Mouse (Mus musculus) cerebellum, postnatal 36 days (tissue): ENCODE data around the gene Papss1.

ENCODE experiments used
- DNase-seq, 2 experiments: peaks; one replicate each; pipeline ENCODE4 v3.0.0; 2021 to 2022; ENCODE audit warnings: mixed read lengths in 2 of 2

Papss1 gene

DNA sequence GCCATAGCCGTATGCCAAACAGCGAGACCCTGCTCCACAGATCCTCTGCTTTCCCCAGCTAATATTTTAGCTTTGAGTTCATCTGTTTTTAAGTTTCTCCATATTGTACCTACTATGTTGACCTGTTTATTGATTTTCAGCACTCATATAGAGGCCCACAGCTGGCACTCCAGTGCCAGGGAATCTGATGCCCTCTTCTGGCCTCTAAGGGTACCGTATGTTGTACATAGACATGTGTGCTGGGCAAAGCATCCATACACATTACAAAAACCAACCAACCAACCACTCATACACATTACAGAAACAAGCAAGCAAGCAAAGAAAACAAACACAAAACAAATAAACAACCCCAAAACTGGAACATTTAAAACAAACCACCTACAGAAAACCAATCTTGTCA, 22.2 kb downstream of the Papss1 start:
- no peak for DNase-seq

DNA sequence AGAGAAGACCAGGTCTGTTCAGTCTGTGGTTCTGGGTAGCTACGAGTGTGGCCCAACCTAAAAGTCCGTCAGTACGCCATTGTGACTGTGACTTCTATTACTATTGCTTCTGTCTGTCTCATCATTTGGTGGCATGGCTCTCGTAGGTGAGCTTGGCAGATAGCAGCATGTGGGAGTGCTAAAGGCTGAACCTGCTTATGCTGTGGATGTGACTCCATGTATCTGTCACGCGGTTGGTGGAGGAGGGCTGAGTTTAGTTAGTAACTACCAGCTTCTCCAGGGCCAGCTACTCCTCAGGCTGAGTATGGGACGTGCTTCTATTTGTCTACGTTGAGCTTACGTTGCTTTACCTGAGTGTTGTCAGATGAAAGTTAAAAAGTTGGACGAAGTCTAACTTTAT, 23.4 kb downstream of the Papss1 start:
- no peak for DNase-seq

DNA sequence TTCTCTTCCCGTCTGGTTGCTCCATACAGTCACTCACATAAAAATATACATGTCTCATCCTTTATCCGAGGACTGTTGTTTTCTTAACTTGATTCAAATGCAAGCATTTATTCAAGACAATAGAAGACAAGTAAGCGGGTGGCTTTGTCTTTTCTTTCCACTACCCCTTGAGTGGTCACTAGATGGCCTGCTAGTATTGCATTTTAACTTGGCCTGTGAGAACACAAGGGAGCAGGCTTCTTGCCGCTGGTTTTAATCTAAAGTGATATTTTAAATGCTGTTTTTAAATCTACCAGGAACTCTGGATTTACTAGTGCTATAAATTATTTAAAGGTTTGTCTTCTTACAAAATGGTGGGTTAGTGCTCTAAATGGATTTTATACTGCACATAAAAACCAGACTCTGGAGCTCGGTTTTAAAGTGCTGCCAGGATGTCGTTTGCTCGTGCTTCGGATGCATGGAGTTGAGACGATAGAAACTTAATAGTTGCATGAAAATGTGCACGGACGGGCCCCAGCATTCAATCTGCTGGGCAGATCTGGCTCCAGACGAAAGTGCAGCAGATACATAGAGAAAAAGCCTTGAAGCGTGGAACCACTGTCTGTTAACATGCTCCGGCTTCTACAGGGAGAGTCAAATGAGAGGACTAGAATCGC, 28.7 kb downstream of the Papss1 start:
- no peak for DNase-seq

DNA sequence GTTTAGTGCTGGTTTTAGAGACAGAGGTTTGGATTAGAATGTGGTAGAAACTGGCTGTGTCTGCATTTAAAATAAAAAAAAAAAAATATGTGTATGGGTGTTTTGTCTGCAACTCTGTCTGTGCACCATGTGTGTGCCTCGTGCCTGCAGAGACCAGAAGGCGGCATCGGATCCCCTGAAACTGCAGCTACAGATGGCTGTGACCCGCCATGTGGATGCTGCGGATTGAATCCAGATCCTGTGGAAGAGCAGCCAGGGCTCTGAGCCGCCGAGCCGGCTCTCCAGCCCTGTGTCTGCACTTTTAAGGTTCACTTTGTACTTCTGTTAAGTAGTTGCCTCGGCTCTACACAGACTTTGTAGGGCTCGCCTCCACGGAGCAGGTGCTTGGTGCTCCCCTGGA, 29.8 kb downstream of the Papss1 start:
- peak in 1 of 2 experiments; percentile 15 for DNase-seq

DNA sequence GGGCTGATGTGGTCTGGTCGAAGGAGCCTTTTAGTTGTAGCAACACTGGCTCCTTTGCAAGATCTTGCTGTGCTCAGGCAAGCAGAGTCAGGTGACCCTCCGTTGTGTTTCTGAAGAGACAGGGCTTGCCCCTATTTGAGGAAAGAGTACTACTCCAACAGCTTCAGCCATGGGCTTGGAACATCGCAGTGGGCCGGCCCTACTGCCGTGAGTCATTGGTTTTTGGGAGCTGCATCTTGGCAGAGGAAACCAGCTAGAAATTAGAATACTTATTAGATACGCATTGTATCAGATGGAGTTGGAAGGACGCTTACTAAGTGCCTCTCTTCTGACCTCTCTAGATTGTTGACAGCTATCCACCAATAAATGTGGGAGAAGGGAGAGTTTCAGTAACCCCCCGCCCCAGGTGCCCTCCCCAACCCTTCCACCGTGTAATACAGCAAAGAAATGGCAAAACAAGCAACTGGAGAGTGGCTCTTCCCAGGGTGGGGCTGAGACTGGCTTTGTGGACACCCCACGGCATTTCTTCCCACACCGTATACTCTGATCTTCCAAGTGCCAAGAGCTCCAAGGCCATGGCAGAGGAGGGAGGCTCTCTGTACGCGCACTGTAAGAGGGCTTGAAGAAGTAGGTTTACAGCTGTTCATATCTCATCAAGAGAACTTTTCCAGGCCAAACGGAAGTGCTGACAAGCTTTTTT, 31.1 kb downstream of the Papss1 start:
- DNase-seq, result no peak

DNA sequence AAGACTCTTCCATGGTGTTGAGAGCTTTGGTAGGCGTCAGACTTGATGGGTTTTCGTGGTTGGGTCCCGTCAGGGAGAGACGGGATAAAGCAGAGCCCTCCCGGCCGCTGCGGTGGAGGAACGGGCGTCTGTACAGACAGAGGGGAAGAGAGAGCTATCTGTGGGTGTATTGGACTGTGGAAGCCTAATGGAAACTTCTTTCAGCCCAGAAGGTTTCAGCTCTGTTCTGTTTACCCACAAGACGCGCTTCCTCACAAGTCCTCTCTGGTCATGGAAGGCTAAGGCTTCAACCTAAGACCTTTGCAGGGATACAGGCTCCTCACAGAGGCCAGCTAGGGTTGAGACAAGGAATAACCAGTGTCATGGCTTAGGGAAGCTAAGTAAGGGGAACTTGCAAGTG, 36.2 kb downstream of the Papss1 start:
- no peak for DNase-seq

DNA sequence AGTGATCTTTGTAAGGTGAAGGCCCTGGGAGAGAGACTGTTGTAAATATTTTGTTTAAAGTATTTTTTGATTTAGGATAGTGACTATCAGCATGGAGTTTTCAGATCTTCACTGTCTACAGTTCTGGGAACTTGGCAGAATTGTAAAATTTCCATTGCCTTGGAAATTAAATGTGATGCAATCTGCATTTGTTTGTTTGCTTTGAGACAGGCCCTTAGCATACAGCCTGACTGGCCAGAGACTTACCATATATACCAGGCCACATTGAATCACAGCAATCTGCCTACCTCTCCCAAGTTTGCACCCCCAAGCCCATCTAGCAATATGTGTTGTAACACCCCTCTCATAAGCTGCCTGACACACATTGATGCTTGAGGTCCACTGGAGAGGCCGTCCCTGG, 36.8 kb downstream of the Papss1 start:
- DNase-seq, result no peak

DNA sequence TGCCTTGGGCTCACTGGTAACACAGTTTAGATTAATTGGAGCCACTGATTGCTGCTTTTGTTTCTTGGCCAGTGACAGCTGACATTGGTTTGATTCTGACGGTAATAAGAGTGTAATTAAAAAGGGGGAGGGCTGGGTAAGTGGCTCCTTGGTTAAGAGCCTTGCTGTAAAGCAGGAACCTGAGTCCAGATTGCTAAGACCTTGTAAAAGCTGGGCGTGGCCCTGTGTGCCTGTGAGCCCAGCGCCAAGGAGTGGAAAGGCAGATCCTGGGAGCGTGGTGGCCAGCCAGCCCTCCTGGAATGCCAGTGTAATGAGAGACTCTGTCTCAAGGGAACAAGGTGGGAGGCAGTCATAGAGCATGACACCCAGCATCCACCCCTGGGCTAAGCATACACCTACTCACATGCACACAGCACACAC, 38.4 kb downstream of the Papss1 start:
- DNase-seq, result no peak

DNA sequence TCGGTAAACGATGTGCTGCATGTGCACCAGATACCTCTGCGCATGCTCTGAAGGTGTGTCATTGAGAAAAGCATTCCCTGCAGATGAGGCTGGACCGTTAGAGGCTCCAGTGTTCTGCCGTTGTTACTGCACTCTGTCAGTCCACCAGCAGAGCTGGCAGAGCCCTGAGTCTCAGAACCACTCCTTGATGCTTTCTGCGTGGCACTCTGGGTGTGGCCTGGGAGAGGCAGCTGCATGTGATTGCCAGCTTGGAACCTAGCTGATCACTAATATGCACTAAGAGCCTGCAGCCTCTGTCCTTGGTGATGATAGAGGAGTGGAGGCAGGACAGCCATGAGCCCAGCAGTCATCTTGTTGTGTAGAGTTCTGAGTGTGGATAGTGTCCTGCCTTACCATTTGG, 43.5 kb downstream of the Papss1 start:
- DNase-seq, result no peak

DNA sequence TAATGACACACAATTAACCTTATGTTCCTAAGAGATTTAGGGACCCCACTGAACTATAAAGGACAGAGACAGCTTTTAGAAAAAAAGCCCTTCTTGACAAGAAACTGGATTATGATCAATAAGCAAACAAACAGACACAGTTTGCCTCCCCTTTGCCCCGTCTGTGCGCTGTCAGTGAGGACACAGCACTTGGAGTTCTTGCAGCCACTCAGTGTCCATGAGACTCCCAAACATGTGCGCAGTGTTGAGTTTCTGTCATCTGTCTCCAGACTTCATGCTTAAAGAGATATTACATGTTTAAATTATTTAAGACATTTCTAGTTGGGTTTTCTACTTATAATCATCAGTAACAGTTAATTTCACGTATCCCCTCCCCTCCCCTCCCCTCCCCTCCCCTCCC, 45.1 kb downstream of the Papss1 start:
- no peak for DNase-seq

DNA sequence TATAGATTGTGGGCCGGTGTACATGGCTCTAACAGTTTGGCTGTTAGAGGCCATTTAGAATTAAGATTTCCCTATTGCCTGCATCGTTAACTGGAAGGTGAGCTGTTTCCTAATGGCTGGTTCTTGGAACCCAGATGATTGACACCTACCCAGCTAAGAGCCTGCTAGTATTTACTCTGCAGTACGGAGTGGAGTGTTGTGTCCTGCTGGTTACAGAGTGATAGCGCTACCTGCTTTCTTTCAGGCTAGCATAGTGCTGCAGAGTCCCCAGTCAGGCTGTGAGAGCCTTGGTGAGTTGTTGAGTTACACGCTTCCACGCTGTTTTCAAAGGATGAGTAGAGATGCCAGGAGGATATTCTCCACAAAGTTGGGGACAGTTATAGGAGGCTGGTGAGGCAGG, 46.0 kb downstream of the Papss1 start:
- DNase-seq, result no peak

DNA sequence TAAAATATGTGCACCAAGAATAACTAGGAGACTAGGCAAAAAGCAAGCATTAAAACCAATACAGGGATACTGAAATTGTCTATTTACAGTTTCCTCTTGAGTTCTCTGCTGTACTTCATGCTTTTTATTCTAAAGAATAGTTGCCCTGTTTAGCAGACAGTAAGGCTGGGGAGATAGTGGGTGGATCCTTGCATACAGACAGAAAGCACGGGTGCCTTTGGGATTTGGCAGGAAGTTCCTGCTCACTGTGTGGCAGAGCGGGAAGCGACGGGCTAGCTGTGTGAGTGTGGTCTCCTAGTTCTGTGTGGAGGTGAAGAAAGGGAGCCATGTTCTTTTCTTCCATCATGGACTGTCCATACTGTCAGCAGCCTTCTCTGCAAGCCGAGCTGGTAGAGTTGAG, 48.3 kb downstream of the Papss1 start:
- no peak for DNase-seq

DNA sequence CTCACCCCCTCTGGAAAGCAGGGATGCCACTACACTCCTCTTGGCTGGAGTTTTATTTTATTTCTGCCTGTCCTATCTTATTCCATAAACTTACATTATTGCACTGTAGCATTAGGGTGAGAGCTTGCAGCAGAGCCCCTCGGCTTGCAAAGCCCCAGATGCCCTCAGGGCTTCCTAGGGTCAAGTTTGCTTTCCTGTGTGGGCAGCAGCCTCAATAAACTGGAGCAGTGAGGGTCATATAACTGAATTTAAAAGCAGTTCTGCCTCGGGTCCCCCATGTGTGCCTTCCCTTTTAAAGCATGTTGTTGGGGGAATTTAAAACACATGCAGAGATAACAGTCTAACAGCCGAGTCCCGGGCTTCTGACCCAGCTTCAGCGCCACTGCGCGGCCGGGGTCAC, 49.5 kb downstream of the Papss1 start:
- DNase-seq, result no peak

DNA sequence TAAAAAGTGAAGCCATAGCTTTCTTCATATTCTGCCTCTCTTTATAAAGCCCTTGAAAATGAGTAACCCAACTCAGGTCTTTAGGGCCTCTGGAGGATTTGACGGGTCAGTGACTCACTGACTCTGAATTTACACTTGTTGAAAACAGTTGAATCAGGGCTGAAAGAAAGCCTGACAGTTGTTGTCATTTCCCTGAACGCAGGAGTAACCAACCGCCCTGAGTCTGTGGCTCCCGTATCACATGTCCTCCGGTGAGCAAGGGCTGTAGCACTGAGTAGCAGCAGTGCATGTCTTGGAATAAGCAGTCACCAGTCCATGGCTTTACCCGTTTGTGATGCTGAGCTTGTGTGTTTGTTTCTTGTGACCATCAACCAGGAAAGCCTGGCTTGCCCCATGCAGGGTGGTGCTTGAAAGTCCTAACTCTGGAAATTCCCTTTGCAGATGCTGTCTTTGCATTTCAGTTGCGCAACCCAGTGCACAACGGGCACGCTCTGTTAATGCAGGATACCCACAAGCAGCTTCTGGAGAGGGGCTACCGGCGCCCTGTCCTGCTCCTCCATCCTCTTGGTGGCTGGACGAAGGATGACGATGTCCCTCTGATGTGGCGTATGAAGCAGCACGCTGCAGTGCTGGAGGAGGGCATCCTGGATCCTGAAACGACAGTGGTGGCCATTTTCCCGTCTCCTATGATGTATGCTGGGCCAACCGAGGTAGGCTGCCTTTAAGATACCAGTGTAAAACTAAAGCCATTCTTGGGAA, 54.2 kb downstream of the Papss1 start:
- DNase-seq, result no peak

DNA sequence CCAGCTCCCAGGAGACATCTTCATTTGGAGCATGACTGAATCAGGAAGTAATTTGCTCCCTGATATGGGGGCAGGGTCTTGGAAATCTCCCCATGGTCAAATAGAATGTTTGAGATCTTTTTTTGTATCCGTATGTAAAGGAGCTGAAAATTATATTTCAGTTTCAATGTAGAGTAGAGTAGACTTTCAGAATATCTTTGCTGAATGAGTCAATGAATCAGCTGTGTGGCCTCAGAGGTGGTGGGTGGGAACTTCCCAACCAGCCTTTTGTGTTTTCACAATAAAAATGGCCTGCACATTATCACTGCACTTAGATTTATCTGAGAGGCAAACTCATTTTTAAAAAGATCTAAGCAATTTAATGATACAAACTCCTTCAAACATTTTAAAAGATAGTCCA, 58.6 kb downstream of the Papss1 start:
- no peak for DNase-seq

DNA sequence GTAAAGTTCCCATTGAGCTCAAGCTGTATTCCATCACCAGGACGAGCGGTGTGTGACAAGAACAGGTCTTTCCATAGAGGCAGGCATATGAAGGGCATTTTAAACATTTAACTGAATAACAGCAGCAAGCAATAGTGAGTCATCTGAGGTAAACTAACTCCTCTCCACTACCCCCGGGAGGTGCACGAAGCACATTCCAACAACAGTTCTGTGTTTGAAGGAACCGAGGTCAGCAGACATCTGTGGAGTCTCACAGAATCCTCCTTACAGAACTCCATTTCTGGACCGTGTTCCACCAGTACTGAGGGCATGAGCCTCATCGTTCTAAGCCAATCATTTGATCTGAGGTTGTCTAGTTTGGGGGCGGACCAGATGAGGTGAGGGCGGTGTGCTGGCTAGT, 59.5 kb downstream of the Papss1 start:
- no peak for DNase-seq

DNA sequence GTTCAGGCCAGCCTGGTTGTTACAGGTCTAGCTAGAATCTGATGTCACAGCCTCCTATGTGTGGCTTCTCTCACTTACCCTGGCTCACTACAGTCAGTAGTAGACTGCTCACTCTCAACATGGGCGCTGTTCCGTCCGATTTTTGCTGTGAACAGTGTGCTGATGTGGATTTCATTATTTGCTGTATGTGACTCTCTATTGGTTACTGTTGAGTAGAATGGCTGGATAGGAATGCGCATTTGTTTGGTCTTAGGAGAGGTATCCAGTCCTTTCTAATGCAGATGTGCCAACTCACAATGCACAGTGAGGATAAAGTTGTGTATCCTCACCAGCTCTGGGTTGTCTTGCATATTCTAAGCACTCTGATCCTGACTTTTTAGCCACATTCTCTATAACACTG, 62.9 kb downstream of the Papss1 start:
- DNase-seq, result no peak

DNA sequence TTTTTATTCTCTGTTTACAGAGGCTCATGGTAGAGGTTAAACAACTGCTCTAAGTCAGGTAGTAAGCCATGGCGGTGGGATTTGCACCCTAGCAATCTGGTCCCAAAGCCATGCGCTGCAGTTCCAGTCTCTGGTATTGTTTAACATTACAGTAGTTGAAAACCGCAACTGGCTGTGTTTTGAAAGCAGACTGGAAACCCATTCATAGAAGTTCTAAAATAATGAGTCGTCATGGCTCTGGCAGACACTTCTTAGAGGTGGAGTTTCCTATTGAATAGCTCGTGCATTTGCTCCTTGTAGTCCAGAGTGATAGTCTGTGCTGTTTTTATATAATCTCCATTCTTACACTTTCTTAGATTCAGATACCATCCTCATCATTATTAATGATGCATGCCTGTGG, 63.7 kb downstream of the Papss1 start:
- no peak for DNase-seq

DNA sequence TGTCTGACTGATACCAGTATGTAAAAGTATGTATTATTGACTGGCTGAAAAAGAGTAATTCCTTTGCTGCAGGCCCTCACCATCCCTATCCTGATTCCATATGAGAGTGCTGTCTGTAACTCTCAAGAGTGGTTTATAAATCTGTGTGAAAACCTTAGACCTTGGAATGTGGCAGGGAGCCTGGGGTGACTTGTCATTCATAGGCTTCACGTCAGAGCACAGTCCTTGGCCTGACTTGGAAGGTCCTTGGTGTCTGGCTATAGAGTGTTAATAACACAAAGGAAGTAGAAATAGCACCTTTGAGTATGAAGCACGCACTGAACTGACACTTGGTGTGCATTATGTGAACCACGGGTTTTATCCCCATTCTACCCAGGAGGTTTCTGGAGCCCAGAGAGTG, 64.4 kb downstream of the Papss1 start:
- DNase-seq, result no peak

DNA sequence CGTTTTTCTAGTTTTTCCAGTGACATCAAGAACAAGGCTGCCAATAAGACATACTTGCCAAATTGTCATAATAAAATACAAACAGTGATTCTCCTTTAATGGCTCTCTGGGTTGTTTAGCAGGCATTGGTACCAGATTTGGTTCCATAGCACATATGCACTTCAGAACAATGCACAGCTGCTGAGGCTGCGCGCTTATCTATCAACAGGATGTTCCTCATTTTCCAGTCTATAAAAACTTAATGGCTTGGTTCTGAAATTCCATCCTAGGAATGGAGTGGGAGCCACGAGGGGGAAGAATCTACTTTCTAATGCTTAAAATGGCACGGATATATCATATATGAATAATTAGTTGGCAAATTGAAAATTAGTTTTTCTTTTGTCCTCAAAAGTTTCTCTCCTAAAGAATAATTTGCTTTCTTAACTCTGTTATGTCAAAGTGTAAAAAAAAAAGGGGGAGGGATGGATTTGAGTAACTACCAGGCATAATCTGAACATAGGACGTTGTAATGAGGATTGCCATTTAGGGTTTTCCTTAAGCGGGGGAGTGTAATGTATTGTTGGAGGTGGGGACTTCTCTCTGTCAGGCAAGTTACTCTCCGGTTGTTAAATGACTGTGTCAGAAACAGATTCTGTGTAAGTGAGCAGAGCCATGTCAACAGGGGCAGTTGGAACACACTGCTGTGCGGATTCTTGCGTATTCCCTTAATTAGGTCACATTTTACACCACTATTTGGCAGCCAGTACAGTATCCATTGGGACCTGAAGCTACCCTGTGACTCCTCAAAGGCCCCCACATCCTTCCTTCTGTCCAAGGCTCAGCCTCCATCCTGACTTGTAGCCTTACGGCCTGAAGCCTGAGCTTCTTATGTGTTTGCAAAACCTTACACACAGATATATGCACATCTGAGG, 66.1 kb downstream of the Papss1 start:
- peak in 1 of 2 experiments; percentile 26 for DNase-seq

DNA sequence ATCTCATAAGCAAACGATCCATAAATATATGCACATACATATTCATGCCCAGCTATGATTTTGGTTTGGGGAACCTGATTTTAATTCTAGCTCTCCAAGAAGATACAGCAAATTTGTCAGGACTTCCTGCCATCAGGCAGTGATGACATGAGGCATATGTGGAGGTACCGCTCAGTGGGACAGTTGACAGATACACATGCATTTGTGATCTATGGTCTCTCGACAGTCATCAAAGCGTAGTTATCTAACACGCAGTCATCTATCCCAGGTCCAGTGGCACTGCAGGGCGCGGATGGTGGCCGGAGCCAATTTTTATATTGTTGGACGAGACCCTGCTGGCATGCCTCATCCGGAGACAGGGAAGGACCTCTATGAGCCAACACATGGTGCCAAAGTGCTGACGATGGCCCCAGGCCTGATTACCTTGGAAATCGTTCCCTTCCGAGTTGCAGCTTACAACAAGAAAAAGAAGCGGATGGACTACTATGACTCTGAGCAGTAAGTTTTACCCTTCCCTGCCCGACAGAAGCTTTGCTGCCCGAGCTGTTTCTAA, 66.8 kb downstream of the Papss1 start:
- peak; percentile 85 to 89 for DNase-seq

DNA sequence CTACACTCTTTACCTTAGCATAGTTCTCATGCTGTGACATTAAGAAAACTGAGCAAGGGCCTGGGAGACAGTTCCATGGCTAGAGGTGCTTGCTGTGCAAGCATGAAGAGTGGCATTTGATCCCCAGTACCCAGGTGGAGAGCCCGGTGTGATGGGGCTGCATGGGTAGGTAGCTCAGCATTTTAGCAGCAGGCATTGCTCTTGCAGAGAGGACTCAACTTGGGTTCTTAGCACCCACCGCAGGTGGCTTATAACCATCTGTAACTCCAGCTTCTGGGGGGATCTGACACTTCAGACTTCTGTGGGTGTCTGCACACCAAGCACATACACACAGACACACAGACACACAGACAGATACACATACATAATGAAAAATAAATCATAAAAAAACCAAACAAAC, 69.5 kb downstream of the Papss1 start:
- no peak for DNase-seq

DNA sequence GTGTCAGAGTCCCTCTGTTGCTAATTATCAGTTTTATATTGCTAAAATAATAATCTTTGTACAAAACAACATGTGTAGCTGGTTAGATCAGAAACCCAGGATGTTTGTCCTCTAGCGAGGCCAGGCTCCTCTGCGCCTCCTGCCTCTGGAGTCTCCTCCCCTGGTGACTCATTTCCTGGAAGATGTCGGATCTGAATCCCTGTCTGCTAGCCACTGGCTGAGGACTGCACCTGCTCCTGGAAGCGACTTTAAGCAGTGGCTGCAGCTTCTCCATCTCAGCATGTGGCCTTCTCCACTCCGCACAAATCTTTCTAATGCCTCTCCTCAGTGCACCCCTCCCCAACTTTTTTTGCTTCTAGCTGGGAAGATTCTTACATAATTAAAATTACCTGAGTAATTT, 71.6 kb downstream of the Papss1 start:
- no peak for DNase-seq
